Mouse (Mus musculus): ENCODE data around the gene Patl2.
"Not testable (repeated sequence)": the region's sequence is repeated elsewhere in the genome, so short reads cannot be mapped to it uniquely, and the experiment has no call there.

Patl2 gene

GRCm38 (mm10) chr2:122141332-122141967 is 44.5 kb downstream of the Patl2 start:
- peak; percentile 71 for DNase-seq (ENCODE audit: low spot score)

- DNase-seq (ENCODE audit: low spot score) = peak; percentile 55
Measured at GRCm38 (mm10) chr2:122140815-122141214, 45.2 kb downstream of the Patl2 start.

GRCm38 (mm10) chr2:122137839-122138465 is 48.0 kb downstream of the Patl2 start:
- DNase-seq (ENCODE audit: low spot score) = peak; percentile 58

GRCm38 (mm10) chr2:122132618-122133017 is 53.4 kb downstream of the Patl2 start:
- no peak for DNase-seq (ENCODE audit: low spot score)

GRCm38 (mm10) chr2:122132078-122132477 is 53.9 kb downstream of the Patl2 start:
- DNase-seq (ENCODE audit: low spot score) = no peak

GRCm38 (mm10) chr2:122127635-122128034 is 58.4 kb downstream of the Patl2 start:
- peak; percentile 38 for DNase-seq (ENCODE audit: low spot score)

GRCm38 (mm10) chr2:122126765-122127347 is 59.1 kb downstream of the Patl2 start:
- DNase-seq (ENCODE audit: low spot score) = no peak

GRCm38 (mm10) chr2:122125680-122126572 is 60.1 kb downstream of the Patl2 start:
- DNase-seq (ENCODE audit: low spot score) = peak; percentile 82

- DNase-seq (ENCODE audit: low spot score) = peak; percentile 98
Measured at GRCm38 (mm10) chr2:122117961-122118958, 67.7 kb downstream of the Patl2 start, which contains the start of gene Spg11. Gene Spg11, minus strand, starts transcription at chr2:122118386.

- no peak for DNase-seq (ENCODE audit: low spot score)
Measured at GRCm38 (mm10) chr2:122116888-122117287, 69.1 kb downstream of the Patl2 start.

- no peak for DNase-seq (ENCODE audit: low spot score)
Measured at GRCm38 (mm10) chr2:122109714-122110113, 76.3 kb downstream of the Patl2 start.

GRCm38 (mm10) chr2:122108101-122108500 is 77.9 kb downstream of the Patl2 start:
- DNase-seq (ENCODE audit: low spot score) = no peak

- DNase-seq (ENCODE audit: low spot score) = no peak
Measured at GRCm38 (mm10) chr2:122102070-122102469, 83.9 kb downstream of the Patl2 start.

- DNase-seq (ENCODE audit: low spot score) = not testable (repeated sequence)
Measured at GRCm38 (mm10) chr2:122097686-122098085, 88.3 kb downstream of the Patl2 start.

- DNase-seq (ENCODE audit: low spot score) = no peak
Measured at GRCm38 (mm10) chr2:122093844-122094243, 92.1 kb downstream of the Patl2 start.

GRCm38 (mm10) chr2:122086446-122086845 is 99.5 kb downstream of the Patl2 start:
- DNase-seq (ENCODE audit: low spot score) = no peak

GRCm38 (mm10) chr2:122081728-122082456 is 104.1 kb downstream of the Patl2 start:
- DNase-seq (ENCODE audit: low spot score) = peak; percentile 59

Measured in yolk sac, embryonic 10.5 days (tissue).